Mouse (Mus musculus) left cerebral cortex, adult 2 months (tissue): ENCODE data around the gene Slc16a8. TPM values are rescaled to one million over a fixed set of nuclear protein-coding genes. Genes with fewer than 3 reads are reported as not detected.

Experiments used
- DNase-seq, 2 experiments: peaks; one replicate each; pipeline ENCODE4 v3.0.0; 2021 to 2022; ENCODE audit warnings: low spot score in 2 of 2, mixed read lengths in 1 of 2; ENCODE audit errors: extremely low spot score in 1 of 2
- H3K27ac ChIP-seq: fragments of 200-600 bp; 2 replicates; pipeline ENCODE4 v1.8.1; 2022
- H3K4me3 ChIP-seq: fragments of 200-600 bp; 2 replicates; pipeline ENCODE4 v1.8.1; 2022
- CTCF ChIP-seq: fragments of 200-600 bp; IDR thresholded peaks from 2 replicates; pipeline ENCODE4 v1.8.1; 2022; ENCODE audit warnings: antibody characterized with exemption, mild to moderate bottlenecking, moderate library complexity
- intact Hi-C: fragments of 180-260 bp; cut with DNase I; formaldehyde crosslinking; loops from one replicate; pipeline ENCODE4 v1.15.1; 2025
- total RNA-seq, 2 experiments: library from RNA; stranded (reverse); gene quantifications; 2 replicates each; pipeline ENCODE4 v1.2.3; 2021

The Slc16a8 gene
- total RNA-seq, 2 experiments from 2014 or later, result 0.25 TPM; not detected in 1

DNA sequence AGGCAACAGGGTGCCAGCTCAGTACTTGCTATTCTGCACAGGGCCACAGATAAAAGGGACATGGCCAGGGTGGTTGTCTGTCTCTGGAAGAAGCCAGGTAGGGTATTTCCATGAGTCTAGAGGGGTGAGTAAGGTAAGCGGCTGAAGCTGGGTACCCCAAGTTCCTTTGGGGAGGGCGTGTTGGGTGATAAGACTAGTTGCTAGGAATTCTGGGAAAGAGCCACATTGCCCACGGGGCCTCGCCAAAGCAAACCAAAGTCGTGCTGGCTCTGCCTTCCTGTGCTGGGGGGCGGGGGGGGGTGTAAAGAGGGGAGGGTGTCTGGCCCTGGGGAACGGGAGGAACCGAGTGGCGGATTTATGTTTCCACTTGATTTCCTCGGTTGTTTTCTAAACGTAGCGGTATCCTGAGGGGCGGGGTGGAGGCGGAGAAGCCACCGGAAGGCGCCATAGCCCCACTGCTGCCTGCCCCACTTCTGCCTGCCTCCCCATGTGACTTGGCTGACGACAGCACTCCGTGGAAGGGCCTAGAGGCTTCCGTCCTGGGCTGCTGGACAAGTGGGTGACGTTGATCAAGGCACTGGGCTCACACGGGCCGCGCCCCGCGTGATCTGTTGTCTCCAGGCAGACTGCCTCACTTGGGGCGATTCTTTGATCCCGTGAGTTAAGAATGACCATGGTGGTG is 45.7 kb downstream of the Slc16a8 start:
- TF ChIP-seq CTCF, result no peak
- Histone ChIP-seq H3K27ac (no peak overlapping the region; the same call in 1 of the 2 replicates), H3K4me3 (no peak overlapping the region)
- intact Hi-C loops, result no loop called here
- DNase-seq, result peak in 1 of 2 experiments; percentile 36

DNA sequence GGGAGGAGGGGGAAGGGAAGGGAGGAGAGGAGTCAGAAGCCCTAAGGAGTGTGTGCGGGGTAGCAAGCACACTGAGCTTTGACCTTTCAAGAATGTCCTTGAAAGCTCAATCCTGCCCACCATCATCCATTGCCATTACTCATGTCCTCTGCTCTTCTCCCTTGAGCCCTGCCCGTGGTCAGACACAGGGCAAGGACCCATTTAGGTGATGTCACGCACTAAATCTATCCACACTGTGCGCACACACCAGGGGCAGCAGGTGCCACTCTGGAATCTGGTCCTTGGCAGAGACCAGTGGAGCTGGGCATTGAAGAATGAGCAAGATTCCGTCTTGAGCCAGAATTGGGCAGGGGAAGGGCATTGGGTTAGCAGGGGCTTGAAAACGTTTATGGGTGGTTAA is 46.4 kb downstream of the Slc16a8 start:
- TF ChIP-seq CTCF, result no peak
- Histone ChIP-seq H3K27ac (no peak overlapping the region), H3K4me3 (no peak overlapping the region)
- DNase-seq, result no peak
- intact Hi-C loops, result no loop called here

- H3K27ac ChIP-seq, result peak overlapping the region; percentile 30; the same call in 1 of the 2 replicates
- intact Hi-C loops, result no loop called here
- TF ChIP-seq CTCF, result no peak
- DNase-seq, result no peak
- no peak overlapping the region for H3K4me3 ChIP-seq
Observed at GRCm38 (mm10) chr15:79202575-79202974, 52.0 kb downstream of the Slc16a8 start.

DNA sequence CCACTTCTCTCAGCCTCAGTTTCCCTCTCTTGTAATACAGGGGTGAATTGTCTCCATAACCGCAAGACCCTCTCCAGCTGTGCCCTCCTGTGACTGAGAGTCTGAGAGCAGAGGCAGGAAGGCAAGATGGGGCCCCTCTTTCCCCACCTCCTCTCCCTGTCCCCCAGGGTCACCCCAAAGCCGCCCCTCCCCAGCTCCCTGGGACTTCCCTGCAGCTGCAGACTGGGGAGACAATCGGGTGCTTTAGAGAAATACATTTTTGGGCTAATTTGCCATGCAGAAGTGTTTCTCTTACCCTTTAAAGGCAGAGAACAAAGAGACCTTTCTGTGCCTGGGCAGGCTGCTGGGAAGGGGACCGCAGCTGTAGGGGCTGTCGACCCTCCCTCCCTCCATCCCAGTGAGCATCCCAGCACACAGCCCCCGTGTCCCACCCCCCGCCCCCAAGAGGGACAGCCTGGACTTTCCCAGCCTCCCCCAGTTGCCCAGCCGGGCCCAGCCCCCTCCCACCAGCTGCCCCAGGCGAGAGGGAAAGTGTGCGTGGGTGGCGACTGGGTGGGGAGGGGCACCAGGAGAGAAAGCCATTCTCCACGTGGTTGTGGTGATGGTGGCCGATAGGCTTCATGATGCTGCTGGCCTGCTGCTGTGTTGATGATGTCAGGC is 52.9 kb downstream of the Slc16a8 start:
- DNase-seq, result no peak
- Histone ChIP-seq H3K4me3 (no peak overlapping the region), H3K27ac (peak overlapping the region; percentile 25; the same call in 1 of the 2 replicates)
- intact Hi-C loops, result no loop called here
- no peak for TF ChIP-seq CTCF

Other genes starting within 250 kb of the Slc16a8 start
- gene H1f0, start 226.3 kb downstream of the Slc16a8 start, total RNA-seq, result 10 to 100 TPM; 80.4 to 81.1 TPM
- under 1 TPM in 1 of 2 experiments, not detected in 1; 0.84 TPM for gene Galr3, start 212.9 kb downstream of the Slc16a8 start, total RNA-seq
- 10 to 100 TPM; 19.7 to 19.8 TPM for gene Ankrd54, start 191.9 kb downstream of the Slc16a8 start, total RNA-seq
- 10 to 100 TPM; 62.5 to 66.6 TPM for gene Eif3l, start 179.6 kb downstream of the Slc16a8 start, total RNA-seq
- 10 to 100 TPM; 22.8 to 23.2 TPM for gene Micall1, start 145.9 kb downstream of the Slc16a8 start, total RNA-seq
- gene Polr2f, start 113.8 kb downstream of the Slc16a8 start, total RNA-seq, result 100 to 1,000 TPM; 100 to 103 TPM
- gene 1700088E04Rik, start 113.5 kb downstream of the Slc16a8 start, total RNA-seq, result 10 to 100 TPM; 12.0 to 12.9 TPM
- gene Sox10, start 89.5 kb downstream of the Slc16a8 start, total RNA-seq, result 10 to 100 TPM; 17.1 to 18.7 TPM
- 10 to 100 TPM; 55.7 to 57.8 TPM for gene Pick1, start 25.6 kb downstream of the Slc16a8 start, total RNA-seq
- 1 to 10 TPM; 1.0 TPM for gene Gm49486, start 25.4 kb downstream of the Slc16a8 start, total RNA-seq
- 1 to 10 TPM; 5.9 to 6.4 TPM for gene Baiap2l2, start 30.8 kb upstream of the Slc16a8 start, total RNA-seq
- 10 to 100 TPM; 21.3 to 22.6 TPM for gene Pla2g6, start 73.6 kb upstream of the Slc16a8 start, total RNA-seq
- gene Maff, start 91.9 kb upstream of the Slc16a8 start, total RNA-seq, result 1 to 10 TPM; 1.6 to 3.2 TPM
- gene Tmem184b, start 148.8 kb upstream of the Slc16a8 start, total RNA-seq, result 10 to 100 TPM; 73.7 to 82.2 TPM
- gene Csnk1e, start 200.8 kb upstream of the Slc16a8 start, total RNA-seq, result 100 to 1,000 TPM; 153 to 159 TPM